Mouse (Mus musculus) heart, embryonic 10.5 days (tissue): ENCODE results near the gene Wdr89. TPM values are rescaled to one million over a fixed set of nuclear protein-coding genes. Genes with fewer than 3 reads are reported as not detected.

Experiments
- DNase-seq: peaks from one replicate; pipeline ENCODE4 v3.0.0-alpha.2; 2017; ENCODE audit warnings: low spot score
- H3K27ac ChIP-seq: fragments of 300-500 bp; sonication (generic); 2 replicates; pipeline ENCODE4 v1.5.1; 2016; ENCODE audit warnings: mild to moderate bottlenecking
- H3K27me3 ChIP-seq: fragments of 300-500 bp; sonication (generic); 2 replicates; pipeline ENCODE4 v1.6.1; 2016; ENCODE audit warnings: mild to moderate bottlenecking; ENCODE audit not compliant: poor library complexity, insufficient read depth, severe bottlenecking
- H3K36me3 ChIP-seq: fragments of 300-500 bp; sonication (generic); 2 replicates; pipeline ENCODE4 v1.6.1; 2016; ENCODE audit warnings: mild to moderate bottlenecking, moderate library complexity
- H3K4me1 ChIP-seq: fragments of 300-500 bp; sonication (generic); 2 replicates; pipeline ENCODE4 v1.6.1; 2016; ENCODE audit warnings: mild to moderate bottlenecking
- H3K4me3 ChIP-seq: fragments of 300-500 bp; sonication (generic); 2 replicates; pipeline ENCODE4 v1.5.1; 2016; ENCODE audit warnings: mild to moderate bottlenecking, moderate library complexity
- H3K9me3 ChIP-seq: fragments of 300-500 bp; sonication (generic); 2 replicates; pipeline ENCODE4 v1.6.1; 2016; ENCODE audit warnings: mild to moderate bottlenecking, moderate library complexity
- WGBS: fragments of 180-500 bp; shearing (Covaris S2); methylation state at CpG from one replicate; pipeline ENCODE4 v1.1.7; 2016; 5-methylcytosine and 5-hydroxymethylcytosine counted together
- polyA plus RNA-seq: library from polyadenylated mRNA; unstranded; fragments of >200 nt; fragmentation: Nextera tagmentation; extraction: Ambion mirVana; gene quantifications from 2 replicates; pipeline ENCODE4 v1.2.1, GENCODE M21; 2016

The Wdr89 gene
- polyA plus RNA-seq, 1 experiment from 2014 or later, result 13.1 TPM

DNA sequence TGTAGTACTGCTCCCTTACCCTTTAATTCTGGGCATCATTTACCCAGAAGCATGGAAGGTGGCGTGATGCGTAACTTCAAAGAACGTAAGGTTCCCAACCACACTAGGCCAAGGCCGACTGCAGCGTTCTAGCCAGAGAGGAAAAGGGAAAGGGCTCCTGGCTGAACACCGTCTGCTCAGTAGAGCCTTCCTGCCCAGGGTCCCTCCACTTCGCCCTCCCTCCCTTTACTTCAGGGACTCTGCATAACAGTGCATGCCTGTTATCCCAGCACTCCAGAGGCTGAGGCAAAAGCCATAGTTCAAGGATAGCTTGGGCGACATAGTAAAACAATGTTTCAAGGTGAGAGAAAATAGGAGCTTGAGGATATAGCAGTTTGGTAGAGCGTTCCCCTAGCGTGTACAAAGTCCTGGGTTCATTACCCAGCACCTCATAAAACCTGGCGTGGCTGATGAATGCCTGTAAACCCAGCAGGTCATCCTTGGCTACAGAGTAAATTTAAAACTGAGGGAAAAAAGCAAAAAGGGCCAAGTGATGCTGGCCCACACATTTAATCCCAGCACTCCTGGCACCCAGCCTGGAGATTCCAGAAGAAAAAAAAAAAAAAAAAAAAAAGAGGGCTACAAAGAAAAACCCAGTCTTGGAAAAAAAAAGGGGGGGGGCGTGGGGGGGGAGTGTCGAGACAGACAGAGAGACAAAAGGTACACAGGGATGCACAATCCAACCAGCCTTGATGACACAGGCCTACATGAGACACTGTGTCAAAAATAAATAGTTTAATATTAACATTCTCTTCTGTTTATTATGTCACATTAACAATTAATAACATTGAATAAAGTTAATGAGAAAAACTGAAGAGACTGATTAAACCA, 5.5 kb downstream of the Wdr89 start:
- no peaks in the 10 kb centered on the region for H3K27me3 ChIP-seq
- H3K4me1 ChIP-seq, result 0 out of 2 replicates have a peak, but pooled peaks cover 4% of the 10 kb centered on the region
- H3K9me3 ChIP-seq, result no peaks in the 10 kb centered on the region
- no peak for DNase-seq
- H3K4me3 ChIP-seq, result no peak overlapping the region
- H3K36me3 ChIP-seq, result no peaks in the 10 kb centered on the region
- no peak overlapping the region for H3K27ac ChIP-seq
- WGBS, result 68% methylated on average over 13 of the region's 13 CpGs

DNA sequence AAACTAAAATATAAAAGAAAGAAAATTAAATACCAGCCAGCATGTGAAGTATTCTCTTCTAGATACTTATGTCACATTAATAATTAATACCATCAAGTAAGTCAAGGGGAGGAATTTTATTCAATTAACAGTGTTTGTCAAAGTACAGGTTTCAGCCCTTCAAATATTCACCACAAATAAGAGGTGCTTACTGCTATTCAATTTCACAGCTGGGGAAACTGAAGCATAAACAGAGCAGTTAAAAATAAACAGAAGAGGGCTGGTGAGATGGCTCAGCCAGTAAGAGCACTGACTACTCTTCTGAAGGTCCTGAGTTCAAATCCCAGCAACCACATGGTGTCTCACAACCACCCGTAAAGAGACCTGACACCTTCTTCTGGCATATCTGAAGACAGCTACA, 7.0 kb downstream of the Wdr89 start:
- Histone ChIP-seq H3K27ac (no peak overlapping the region), H3K36me3 (no peaks in the 10 kb centered on the region), H3K4me1 (0 out of 2 replicates have a peak, but pooled peaks cover 3% of the 10 kb centered on the region), H3K9me3 (no peaks in the 10 kb centered on the region), H3K27me3 (no peaks in the 10 kb centered on the region), H3K4me3 (no peak overlapping the region)
- 90% methylated on average over 1 of the region's 1 CpGs for WGBS
- no peak for DNase-seq

DNA sequence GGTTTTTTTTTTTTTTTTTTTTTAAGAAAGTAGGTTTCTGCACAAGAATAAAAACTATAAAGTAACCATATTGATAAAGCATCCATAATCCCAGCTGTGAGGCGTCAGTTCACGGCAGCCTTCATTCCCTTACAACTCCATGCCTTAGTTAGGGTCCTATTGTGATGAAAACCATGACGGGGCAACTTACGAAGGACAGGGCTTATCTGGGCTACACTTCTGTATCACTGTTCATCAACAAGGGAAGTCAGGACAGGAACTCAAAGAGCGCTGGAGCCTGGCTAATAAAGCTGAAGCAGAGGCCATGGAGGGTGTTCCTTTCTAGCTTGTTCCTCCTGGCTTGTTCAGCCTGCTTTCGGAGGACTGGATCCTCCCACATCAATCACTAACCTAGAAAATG, 10.9 kb downstream of the Wdr89 start:
- H3K4me1 ChIP-seq, result 0 out of 2 replicates have a peak, but pooled peaks cover 3% of the 10 kb centered on the region
- DNase-seq, result no peak
- no peak overlapping the region for H3K27ac ChIP-seq
- WGBS, result 36% methylated on average over 6 of the region's 6 CpGs
- H3K27me3 ChIP-seq, result no peaks in the 10 kb centered on the region
- H3K36me3 ChIP-seq, result no peaks in the 10 kb centered on the region
- H3K4me3 ChIP-seq, result no peak overlapping the region
- H3K9me3 ChIP-seq, result no peaks in the 10 kb centered on the region

DNA sequence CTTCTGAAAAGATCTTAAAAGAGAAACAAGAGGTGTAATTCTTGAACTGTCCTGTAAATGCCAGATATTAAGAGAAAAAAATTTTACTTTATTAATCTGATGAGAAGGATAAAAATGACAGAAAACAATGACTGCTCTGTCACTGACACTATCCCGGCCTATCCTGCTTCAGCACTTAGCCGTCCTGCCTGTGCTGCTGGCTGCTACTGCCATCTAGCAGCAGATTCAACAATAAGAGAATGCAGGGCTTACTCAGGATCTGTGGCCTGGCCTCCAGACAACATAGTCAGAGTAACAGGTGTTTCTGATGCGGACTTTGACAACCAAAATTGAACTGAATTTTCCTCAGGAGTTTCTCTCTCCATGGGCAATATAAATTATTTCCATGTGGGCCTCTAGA, 12.8 kb downstream of the Wdr89 start:
- DNase-seq, result no peak
- Histone ChIP-seq H3K27ac (no peak overlapping the region), H3K27me3 (no peaks in the 10 kb centered on the region), H3K4me3 (no peak overlapping the region), H3K36me3 (no peaks in the 10 kb centered on the region), H3K9me3 (no peaks in the 10 kb centered on the region), H3K4me1 (0 out of 2 replicates have a peak, but pooled peaks cover 3% of the 10 kb centered on the region)
- WGBS, result 39% methylated on average over 3 of the region's 3 CpGs

DNA sequence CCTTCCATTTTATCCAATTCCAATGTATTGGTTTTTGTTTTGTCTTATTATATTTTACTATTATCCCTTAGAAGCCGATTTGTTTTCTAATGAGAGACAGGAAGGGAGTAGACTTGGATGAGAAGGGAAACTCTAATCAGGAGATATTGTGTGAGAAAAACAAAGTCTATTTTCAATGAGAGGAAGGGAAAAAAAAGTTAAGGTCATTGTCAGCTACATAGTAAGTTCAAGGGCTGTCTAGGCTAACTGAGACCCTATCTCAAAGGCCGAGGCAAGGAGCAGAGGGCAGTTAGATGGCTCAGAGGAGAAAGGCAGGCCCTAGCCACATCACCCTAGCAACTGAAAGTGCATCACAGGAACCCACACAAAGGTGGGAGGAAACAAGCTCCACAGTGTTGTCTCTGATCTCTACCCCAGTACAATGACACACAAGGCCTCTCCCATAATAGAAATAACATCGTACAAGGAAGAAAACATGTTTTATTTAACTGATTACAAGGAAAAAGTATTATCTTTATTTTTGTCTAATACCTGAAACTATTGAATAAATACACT, 15.0 kb downstream of the Wdr89 start:
- H3K36me3 ChIP-seq, result peaks cover 10% of the 10 kb centered on the region
- H3K27me3 ChIP-seq, result no peaks in the 10 kb centered on the region
- no peak for DNase-seq
- H3K9me3 ChIP-seq, result peaks cover 3% of the 10 kb centered on the region; the same call in 1 of the 2 replicates
- peaks cover 6% of the 10 kb centered on the region for H3K4me1 ChIP-seq
- H3K27ac ChIP-seq, result no peak overlapping the region
- 69% methylated on average over 3 of the region's 3 CpGs for WGBS
- no peak overlapping the region for H3K4me3 ChIP-seq

DNA sequence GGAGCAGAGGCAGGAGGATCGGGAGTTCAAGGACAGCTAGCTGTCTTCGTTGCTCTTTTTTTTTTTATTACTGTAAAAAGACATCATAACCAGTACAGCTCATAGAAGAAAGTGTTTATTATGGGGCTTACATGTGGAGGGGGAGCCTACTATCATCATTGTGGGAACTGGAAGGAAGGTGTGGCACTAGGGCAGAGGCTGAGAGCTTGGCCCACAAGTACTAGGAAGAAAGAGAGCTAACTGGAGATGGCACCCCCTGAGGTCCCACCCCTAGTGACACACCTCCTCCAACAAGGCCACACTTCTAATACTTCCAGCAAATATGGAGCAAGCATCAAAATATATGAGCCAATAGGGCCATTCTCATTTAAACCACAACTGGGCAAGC, 19.6 kb downstream of the Wdr89 start:
- peaks cover 3% of the 10 kb centered on the region; the same call in 1 of the 2 replicates for H3K9me3 ChIP-seq
- 85% methylated on average over 2 of the region's 2 CpGs for WGBS
- H3K4me1 ChIP-seq, result peaks cover 11% of the 10 kb centered on the region
- no peak overlapping the region for H3K27ac ChIP-seq
- no peaks in the 10 kb centered on the region for H3K27me3 ChIP-seq
- DNase-seq, result no peak
- peaks cover 10% of the 10 kb centered on the region for H3K36me3 ChIP-seq
- no peak overlapping the region for H3K4me3 ChIP-seq

DNA sequence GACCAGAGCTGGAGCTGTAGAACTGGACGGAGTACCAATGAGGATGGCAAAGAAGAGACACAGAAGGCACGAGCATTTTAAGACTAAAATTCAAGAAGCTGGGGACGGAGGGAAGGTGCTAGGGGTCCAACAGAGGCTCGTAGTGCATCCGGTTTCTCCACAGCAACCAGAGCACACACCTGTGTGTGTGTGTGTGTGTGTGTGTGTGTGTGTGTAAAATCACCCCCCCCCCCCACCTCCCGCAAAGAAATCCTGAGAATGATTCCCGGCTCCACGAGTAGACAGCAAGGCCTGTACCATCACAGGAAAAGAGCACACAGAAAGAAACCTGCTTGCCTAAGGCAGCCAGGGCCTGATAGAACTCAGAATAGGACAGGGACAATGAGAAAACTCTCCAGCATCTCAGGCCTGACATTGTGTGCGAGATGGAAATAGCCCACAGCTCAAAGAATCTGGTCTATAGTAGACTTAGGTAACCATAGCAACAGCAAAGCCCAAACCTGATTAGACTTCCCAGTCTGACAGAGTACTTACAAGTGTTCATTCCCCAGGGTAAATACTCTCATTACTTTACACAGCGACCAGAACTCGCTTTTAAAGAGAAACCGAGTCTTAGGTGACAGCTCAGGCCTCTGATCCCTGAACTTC, 20.2 kb downstream of the Wdr89 start:
- Histone ChIP-seq H3K27ac (no peak overlapping the region), H3K36me3 (peaks cover 10% of the 10 kb centered on the region), H3K4me1 (peaks cover 11% of the 10 kb centered on the region), H3K4me3 (no peak overlapping the region), H3K27me3 (no peaks in the 10 kb centered on the region), H3K9me3 (peaks cover 3% of the 10 kb centered on the region; the same call in 1 of the 2 replicates)
- no peak for DNase-seq
- WGBS, result 75% methylated on average over 12 of the region's 12 CpGs

DNA sequence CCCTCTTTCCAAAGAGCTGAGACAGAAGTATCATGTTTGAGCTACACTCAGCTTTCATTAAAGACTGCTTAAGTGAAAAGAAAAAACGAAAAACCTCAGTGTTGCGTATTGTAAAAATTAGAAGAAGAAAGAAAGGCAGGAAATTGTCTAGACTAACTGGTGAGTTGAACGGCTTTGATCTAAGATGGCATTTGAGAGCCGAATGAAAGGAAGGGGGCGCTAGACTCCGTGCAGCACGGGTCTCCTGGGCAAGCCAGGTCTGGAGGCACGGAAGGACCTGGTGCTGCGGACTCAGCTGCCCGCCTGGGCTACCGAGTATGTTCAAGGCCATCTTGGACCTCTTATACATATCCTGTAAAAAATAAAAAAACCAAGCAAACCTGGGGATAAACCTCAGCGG, 21.1 kb downstream of the Wdr89 start:
- H3K27ac ChIP-seq, result no peak overlapping the region
- no peak overlapping the region for H3K4me3 ChIP-seq
- 56% methylated on average over 12 of the region's 12 CpGs for WGBS
- peaks cover 3% of the 10 kb centered on the region; the same call in 1 of the 2 replicates for H3K9me3 ChIP-seq
- peaks cover 10% of the 10 kb centered on the region for H3K36me3 ChIP-seq
- DNase-seq, result no peak
- H3K4me1 ChIP-seq, result peaks cover 11% of the 10 kb centered on the region
- no peaks in the 10 kb centered on the region for H3K27me3 ChIP-seq

DNA sequence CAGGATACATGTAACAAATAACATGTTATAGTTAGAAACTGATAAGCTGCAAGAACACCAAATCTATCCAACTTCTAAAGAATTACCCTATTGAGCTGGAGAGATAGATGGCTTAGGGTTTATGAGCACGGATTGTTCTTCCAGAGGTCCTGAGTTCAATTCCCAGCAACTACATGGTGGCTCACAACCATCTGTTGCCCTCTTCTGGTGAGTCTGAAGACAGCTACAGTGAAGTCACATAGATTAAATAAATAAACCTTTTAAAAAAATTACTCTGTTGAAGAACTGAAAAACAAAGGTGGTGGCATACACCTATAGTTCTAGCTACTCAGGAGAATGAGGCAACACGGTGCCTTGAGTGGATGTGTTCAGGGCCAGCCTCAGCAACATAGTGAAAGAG, 21.7 kb downstream of the Wdr89 start:
- Histone ChIP-seq H3K27ac (no peak overlapping the region), H3K36me3 (peaks cover 10% of the 10 kb centered on the region), H3K4me3 (no peak overlapping the region), H3K4me1 (peaks cover 11% of the 10 kb centered on the region), H3K9me3 (peaks cover 3% of the 10 kb centered on the region; the same call in 1 of the 2 replicates), H3K27me3 (no peaks in the 10 kb centered on the region)
- WGBS, result 82% methylated on average over 2 of the region's 2 CpGs
- no peak for DNase-seq

DNA sequence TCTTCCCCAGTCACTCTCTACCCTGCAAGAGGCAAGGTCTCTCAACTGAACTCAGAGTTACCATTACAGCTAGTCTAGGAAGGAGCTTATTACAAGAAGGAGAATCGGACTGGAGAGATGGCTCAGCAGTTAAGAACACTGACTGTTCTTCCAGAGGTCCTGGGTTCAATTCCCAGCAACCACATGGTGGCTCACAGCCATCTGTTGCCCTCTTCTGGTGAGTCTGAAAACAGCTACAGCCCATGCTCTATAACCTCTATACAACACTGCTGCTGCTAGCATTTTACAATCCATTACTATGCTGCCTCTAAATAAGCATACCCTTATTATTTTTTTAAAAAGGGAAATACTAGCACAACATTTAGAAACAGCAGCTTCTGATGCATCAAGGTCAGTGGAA, 23.6 kb downstream of the Wdr89 start:
- DNase-seq, result no peak
- H3K4me1 ChIP-seq, result peaks cover 11% of the 10 kb centered on the region
- peaks cover 7% of the 10 kb centered on the region for H3K36me3 ChIP-seq
- no peak overlapping the region for H3K4me3 ChIP-seq
- no peaks in the 10 kb centered on the region for H3K27me3 ChIP-seq
- H3K27ac ChIP-seq, result no peak overlapping the region
- WGBS, result 82% methylated on average over 1 of the region's 1 CpGs
- H3K9me3 ChIP-seq, result peaks cover 3% of the 10 kb centered on the region; the same call in 1 of the 2 replicates

DNA sequence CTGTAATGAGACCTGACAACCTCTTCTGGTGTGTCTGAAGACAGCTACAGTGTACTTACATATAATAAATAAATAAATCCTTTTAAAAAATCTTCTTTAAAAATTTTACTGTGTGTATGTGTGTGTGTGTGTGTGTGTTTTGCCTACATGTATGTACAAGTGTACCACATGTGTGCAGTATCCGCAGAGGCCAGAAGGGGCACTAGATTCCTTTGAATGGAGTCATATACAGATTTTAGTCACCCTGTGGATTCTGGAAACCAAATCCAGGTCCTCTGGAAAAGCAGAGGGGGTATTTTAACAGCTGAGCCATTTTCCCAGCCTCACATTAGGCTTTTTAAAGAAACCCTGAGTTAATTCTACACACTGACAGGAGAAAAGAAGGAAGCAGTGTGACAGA, 27.6 kb downstream of the Wdr89 start:
- no peak for DNase-seq
- no peaks in the 10 kb centered on the region for H3K36me3 ChIP-seq
- no peaks in the 10 kb centered on the region for H3K4me1 ChIP-seq
- no peak overlapping the region for H3K4me3 ChIP-seq
- no peaks in the 10 kb centered on the region for H3K9me3 ChIP-seq
- no peaks in the 10 kb centered on the region for H3K27me3 ChIP-seq
- no peak overlapping the region for H3K27ac ChIP-seq
- 93% methylated on average over 1 of the region's 1 CpGs for WGBS

DNA sequence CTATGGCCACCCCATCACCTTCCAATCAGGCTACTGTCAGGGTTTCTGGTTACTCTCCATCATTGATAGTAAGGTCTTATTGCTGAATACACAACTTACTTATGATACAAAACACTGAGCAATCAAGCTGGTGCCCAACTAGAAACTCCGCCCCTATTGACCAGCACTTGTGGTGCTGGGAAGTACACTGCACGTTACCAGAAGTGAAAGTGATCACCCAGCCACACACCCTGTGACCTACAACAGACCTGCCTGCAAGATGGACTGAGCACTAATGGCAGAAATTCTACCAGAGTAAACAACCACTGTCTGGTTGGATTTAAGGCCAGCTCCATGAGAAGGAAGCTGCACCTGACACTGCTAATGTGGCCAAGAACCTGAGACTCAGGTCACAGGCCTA, 31.0 kb downstream of the Wdr89 start:
- no peak overlapping the region for H3K27ac ChIP-seq
- H3K36me3 ChIP-seq, result no peaks in the 10 kb centered on the region
- H3K9me3 ChIP-seq, result no peaks in the 10 kb centered on the region
- H3K27me3 ChIP-seq, result no peaks in the 10 kb centered on the region
- H3K4me3 ChIP-seq, result no peak overlapping the region
- WGBS, result 84% methylated on average over 2 of the region's 2 CpGs
- no peak for DNase-seq
- peaks cover 9% of the 10 kb centered on the region; the same call in 1 of the 2 replicates for H3K4me1 ChIP-seq

DNA sequence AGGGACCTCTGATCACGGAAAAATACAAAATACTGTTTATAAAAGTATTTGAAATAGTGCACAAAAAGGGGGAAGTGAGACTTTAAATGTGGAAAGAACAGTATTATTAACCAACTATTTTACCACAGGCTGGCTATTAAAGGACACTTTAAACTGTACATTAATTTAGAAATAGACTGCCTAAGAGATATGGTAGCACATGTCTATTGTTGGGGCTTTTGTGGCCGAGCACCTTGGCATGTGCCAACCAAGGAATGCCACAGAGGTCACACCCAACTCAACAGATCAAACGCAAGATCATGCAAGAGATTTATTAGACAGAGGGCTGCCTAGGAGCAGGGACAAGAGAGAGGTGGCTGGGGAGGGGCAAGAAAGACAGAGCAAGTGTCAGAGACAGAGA, 32.2 kb downstream of the Wdr89 start:
- no peaks in the 10 kb centered on the region for H3K27me3 ChIP-seq
- peaks cover 6% of the 10 kb centered on the region; the same call in 1 of the 2 replicates for H3K36me3 ChIP-seq
- no peak for DNase-seq
- no peak overlapping the region for H3K4me3 ChIP-seq
- no peak overlapping the region for H3K27ac ChIP-seq
- WGBS, result 89% methylated on average over 3 of the region's 3 CpGs
- H3K9me3 ChIP-seq, result no peaks in the 10 kb centered on the region
- peaks cover 12% of the 10 kb centered on the region; the same call in 1 of the 2 replicates for H3K4me1 ChIP-seq
